Mouse (Mus musculus): ENCODE measurements around the gene Tmie. TPM values are rescaled to one million over a fixed set of nuclear protein-coding genes. Genes with fewer than 3 reads are reported as not detected.

Tmie gene
- polyA plus RNA-seq, 1 experiment from 2014 or later: 0.96 TPM

- Histone ChIP-seq H3K27me3 (replicated peaks; ENCODE audit: control insufficient read depth, insufficient read depth, low read length) (no peaks in the 10 kb centered on the region), H3K4me3 (ENCODE audit: low read depth, low read length) (no peak overlapping the region), H3K9ac (ENCODE audit: low read depth, low read length) (no peak overlapping the region), H3K9me3 (ENCODE audit: control insufficient read depth, low read length) (no peaks in the 10 kb centered on the region), H3K4me1 (replicated peaks; ENCODE audit: control insufficient read depth, insufficient read depth, low read length) (peaks cover 28% of the 10 kb centered on the region), H3K27ac (ENCODE audit: low read depth, low read length) (no peak overlapping the region), H3K36me3 (ENCODE audit: control insufficient read depth, insufficient read depth, low read length) (no peaks in the 10 kb centered on the region), H3K4me2 (no peak overlapping the region)
- ATAC-seq (replicated peaks; ENCODE audit: low FRiP score): no peak
- DNase-seq (ENCODE audit: low spot score): no peak
- 64% methylated on average over 10 of the region's 10 CpGs for WGBS
These were observed 13.5 kb upstream of the Tmie start for GRCm38 (mm10) chr9:110893429-110893828.

- peaks cover 28% of the 10 kb centered on the region for H3K4me1 ChIP-seq (replicated peaks; ENCODE audit: control insufficient read depth, insufficient read depth, low read length)
- WGBS: 79% methylated on average over 3 of the region's 3 CpGs
- H3K36me3 ChIP-seq (ENCODE audit: control insufficient read depth, insufficient read depth, low read length): no peaks in the 10 kb centered on the region
- no peak overlapping the region for H3K4me3 ChIP-seq (ENCODE audit: low read depth, low read length)
- H3K27me3 ChIP-seq (replicated peaks; ENCODE audit: control insufficient read depth, insufficient read depth, low read length): no peaks in the 10 kb centered on the region
- no peak for ATAC-seq (replicated peaks; ENCODE audit: low FRiP score)
- H3K27ac ChIP-seq (ENCODE audit: low read depth, low read length): no peak overlapping the region
- no peak for DNase-seq (ENCODE audit: low spot score)
- no peak overlapping the region for H3K9ac ChIP-seq (ENCODE audit: low read depth, low read length)
- H3K4me2 ChIP-seq: no peak overlapping the region
- H3K9me3 ChIP-seq (ENCODE audit: control insufficient read depth, low read length): no peaks in the 10 kb centered on the region
These were observed 12.6 kb upstream of the Tmie start for GRCm38 (mm10) chr9:110892552-110892951.

- no peak overlapping the region for H3K4me2 ChIP-seq
- H3K9ac ChIP-seq (ENCODE audit: low read depth, low read length): no peak overlapping the region
- peaks cover 24% of the 10 kb centered on the region for H3K4me1 ChIP-seq (replicated peaks; ENCODE audit: control insufficient read depth, insufficient read depth, low read length)
- ATAC-seq (replicated peaks; ENCODE audit: low FRiP score) (no peak), DNase-seq (ENCODE audit: low spot score) (no peak)
- H3K4me3 ChIP-seq (ENCODE audit: low read depth, low read length): no peak overlapping the region
- no peaks in the 10 kb centered on the region for H3K36me3 ChIP-seq (ENCODE audit: control insufficient read depth, insufficient read depth, low read length)
- no peaks in the 10 kb centered on the region for H3K27me3 ChIP-seq (replicated peaks; ENCODE audit: control insufficient read depth, insufficient read depth, low read length)
- 56% methylated on average over 12 of the region's 12 CpGs for WGBS
- no peak overlapping the region; the same call in none of the 2 replicates for H3K27ac ChIP-seq (ENCODE audit: low read depth, low read length)
- H3K9me3 ChIP-seq (ENCODE audit: control insufficient read depth, low read length): no peaks in the 10 kb centered on the region
These were observed 11.3 kb upstream of the Tmie start for GRCm38 (mm10) chr9:110891077-110891828.

GRCm38 (mm10) chr9:110890026-110890783 lies 10.3 kb upstream of the Tmie start:
- WGBS: 12% methylated on average over 19 of the region's 21 CpGs
- peak overlapping the region; percentile 50 for H3K4me2 ChIP-seq
- H3K36me3 ChIP-seq (ENCODE audit: control insufficient read depth, insufficient read depth, low read length): no peaks in the 10 kb centered on the region
- H3K4me1 ChIP-seq (replicated peaks; ENCODE audit: control insufficient read depth, insufficient read depth, low read length): peaks cover 22% of the 10 kb centered on the region
- H3K9me3 ChIP-seq (ENCODE audit: control insufficient read depth, low read length): no peaks in the 10 kb centered on the region
- H3K27ac ChIP-seq (ENCODE audit: low read depth, low read length): peak overlapping the region; percentile 58
- H3K27me3 ChIP-seq (replicated peaks; ENCODE audit: control insufficient read depth, insufficient read depth, low read length): no peaks in the 10 kb centered on the region
- H3K4me3 ChIP-seq (ENCODE audit: low read depth, low read length): 0 out of 2 replicates have a peak overlapping the region, but pooled peaks have one; percentile 15
- H3K9ac ChIP-seq (ENCODE audit: low read depth, low read length): no peak overlapping the region
- DNase-seq (ENCODE audit: low spot score) (no peak), ATAC-seq (replicated peaks; ENCODE audit: low FRiP score) (peak; percentile 27; the same call in 1 of the 2 replicates)

- Histone ChIP-seq H3K4me3 (ENCODE audit: low read depth, low read length) (no peak overlapping the region), H3K27ac (ENCODE audit: low read depth, low read length) (no peak overlapping the region), H3K4me2 (no peak overlapping the region), H3K9me3 (ENCODE audit: control insufficient read depth, low read length) (no peaks in the 10 kb centered on the region), H3K4me1 (replicated peaks; ENCODE audit: control insufficient read depth, insufficient read depth, low read length) (peaks cover 22% of the 10 kb centered on the region), H3K36me3 (ENCODE audit: control insufficient read depth, insufficient read depth, low read length) (no peaks in the 10 kb centered on the region), H3K27me3 (replicated peaks; ENCODE audit: control insufficient read depth, insufficient read depth, low read length) (no peaks in the 10 kb centered on the region), H3K9ac (ENCODE audit: low read depth, low read length) (no peak overlapping the region)
- ATAC-seq (replicated peaks; ENCODE audit: low FRiP score) (no peak), DNase-seq (ENCODE audit: low spot score) (no peak)
- 88% methylated on average over 14 of the region's 14 CpGs for WGBS
These were observed 9.0 kb upstream of the Tmie start for GRCm38 (mm10) chr9:110888935-110889334.

- 55% methylated on average over 9 of the region's 9 CpGs for WGBS
- Histone ChIP-seq H3K4me1 (replicated peaks; ENCODE audit: control insufficient read depth, insufficient read depth, low read length) (peaks cover 22% of the 10 kb centered on the region), H3K4me2 (no peak overlapping the region), H3K9me3 (ENCODE audit: control insufficient read depth, low read length) (no peaks in the 10 kb centered on the region), H3K36me3 (ENCODE audit: control insufficient read depth, insufficient read depth, low read length) (no peaks in the 10 kb centered on the region), H3K4me3 (ENCODE audit: low read depth, low read length) (no peak overlapping the region), H3K27me3 (replicated peaks; ENCODE audit: control insufficient read depth, insufficient read depth, low read length) (no peaks in the 10 kb centered on the region), H3K27ac (ENCODE audit: low read depth, low read length) (no peak overlapping the region; the same call in 1 of the 2 replicates), H3K9ac (ENCODE audit: low read depth, low read length) (no peak overlapping the region)
- DNase-seq (ENCODE audit: low spot score) (no peak), ATAC-seq (replicated peaks; ENCODE audit: low FRiP score) (no peak)
These were observed 7.7 kb upstream of the Tmie start for GRCm38 (mm10) chr9:110887388-110888303.

GRCm38 (mm10) chr9:110881953-110882352 lies 2.0 kb upstream of the Tmie start:
- DNase-seq (ENCODE audit: low spot score) (no peak), ATAC-seq (replicated peaks; ENCODE audit: low FRiP score) (no peak)
- Histone ChIP-seq H3K9ac (ENCODE audit: low read depth, low read length) (no peak overlapping the region), H3K27ac (ENCODE audit: low read depth, low read length) (no peak overlapping the region), H3K9me3 (ENCODE audit: control insufficient read depth, low read length) (no peaks in the 10 kb centered on the region), H3K4me3 (ENCODE audit: low read depth, low read length) (no peak overlapping the region), H3K27me3 (replicated peaks; ENCODE audit: control insufficient read depth, insufficient read depth, low read length) (peaks cover 42% of the 10 kb centered on the region), H3K4me1 (replicated peaks; ENCODE audit: control insufficient read depth, insufficient read depth, low read length) (0 out of 2 replicates have a peak, but pooled peaks cover 2% of the 10 kb centered on the region), H3K36me3 (ENCODE audit: control insufficient read depth, insufficient read depth, low read length) (no peaks in the 10 kb centered on the region), H3K4me2 (no peak overlapping the region)
- WGBS: 65% methylated on average over 7 of the region's 7 CpGs

GRCm38 (mm10) chr9:110880772-110881171 lies 859 bp upstream of the Tmie start:
- Histone ChIP-seq H3K4me1 (replicated peaks; ENCODE audit: control insufficient read depth, insufficient read depth, low read length) (0 out of 2 replicates have a peak, but pooled peaks cover 2% of the 10 kb centered on the region), H3K36me3 (ENCODE audit: control insufficient read depth, insufficient read depth, low read length) (no peaks in the 10 kb centered on the region), H3K27me3 (replicated peaks; ENCODE audit: control insufficient read depth, insufficient read depth, low read length) (peaks cover 42% of the 10 kb centered on the region), H3K4me3 (ENCODE audit: low read depth, low read length) (peak overlapping the region; percentile 52), H3K9ac (ENCODE audit: low read depth, low read length) (0 out of 2 replicates have a peak overlapping the region, but pooled peaks have one; percentile 26), H3K4me2 (peak overlapping the region; percentile 71), H3K9me3 (ENCODE audit: control insufficient read depth, low read length) (no peaks in the 10 kb centered on the region), H3K27ac (ENCODE audit: low read depth, low read length) (no peak overlapping the region)
- ATAC-seq (replicated peaks; ENCODE audit: low FRiP score) (no peak), DNase-seq (ENCODE audit: low spot score) (no peak)
- 58% methylated on average over 4 of the region's 4 CpGs for WGBS

Data from liver, embryonic 11.5 days (tissue).